Mouse (Mus musculus) CH12.LX (cell line): Measurements from ENCODE around the gene P2rx7.

Experiments
- E2F4 ChIP-seq: IDR thresholded peaks from 2 replicates; pipeline ENCODE4 v1.6.1; 2011; ENCODE audit warnings: low read depth, low read length, improper control_type of control experiment; ENCODE audit not compliant: insufficient replicate concordance
- POLR2AphosphoS2 ChIP-seq: IDR thresholded peaks from 2 replicates; pipeline ENCODE4 v1.6.1; 2011; ENCODE audit warnings: low read depth, low read length, improper control_type of control experiment

DNA sequence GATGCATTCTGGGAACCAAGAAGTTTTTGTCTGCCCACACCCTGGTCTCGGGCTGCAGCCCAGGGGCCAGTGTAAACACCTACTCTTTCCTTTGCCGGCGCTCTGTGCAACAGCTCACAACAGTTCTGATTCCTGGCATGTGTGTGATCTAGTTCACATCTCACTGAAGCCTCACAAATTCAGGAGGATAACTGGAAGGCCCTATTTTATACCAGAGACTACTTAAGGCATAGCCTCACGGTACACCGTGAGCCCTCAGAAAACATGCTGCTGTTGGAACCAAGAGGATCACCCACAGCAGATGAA is 10.5 kb downstream of the P2rx7 start:
- TF ChIP-seq E2F4 (no peak), POLR2AphosphoS2 (no peak)
